Mouse (Mus musculus) small intestine, adult 2 months (tissue): ENCODE measurements around the gene Vps33b.

Experiments used
- CTCF ChIP-seq: fragments of 200-500 bp; IDR thresholded peaks from 2 replicates; pipeline ENCODE4 v1.5.1; 2012; ENCODE audit warnings: low read depth, mild to moderate bottlenecking, control low read depth, inconsistent platforms, low read length, moderate library complexity, mixed read lengths; ENCODE audit not compliant: insufficient replicate concordance, insufficient read length; ENCODE audit errors: extremely low read depth
- POLR2A ChIP-seq: fragments of 200-500 bp; IDR thresholded peaks from 2 replicates; pipeline ENCODE4 v1.6.1; 2012; ENCODE audit warnings: low read depth, mild to moderate bottlenecking, control low read depth, inconsistent platforms, low read length, moderate library complexity

DNA sequence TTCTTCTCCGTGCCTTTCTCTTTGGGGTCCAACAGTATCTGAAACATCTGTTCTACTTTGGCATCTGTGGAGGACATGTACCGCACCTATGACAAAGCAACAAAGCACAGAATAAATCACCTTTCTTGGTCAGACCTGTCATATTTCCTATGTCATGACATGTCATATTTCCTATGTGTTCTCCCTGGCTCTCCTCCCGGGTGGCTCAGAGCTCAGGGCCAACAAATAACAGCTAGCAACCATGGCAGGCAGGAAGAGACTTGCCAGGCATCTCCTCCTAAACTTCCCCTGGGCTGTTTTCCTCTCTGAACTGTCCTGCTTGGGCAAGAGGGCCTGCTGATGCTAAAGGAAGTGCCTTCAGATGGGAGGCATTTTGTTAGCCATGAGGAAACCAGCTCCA lies 67.5 kb downstream of the Vps33b start:
- TF ChIP-seq POLR2A (no peak), CTCF (no peak)
